Mouse (Mus musculus) thymus, adult 2 months (tissue): ENCODE results near the gene Slc12a9.

Experiments used
- CTCF ChIP-seq: fragments of 200-500 bp; IDR thresholded peaks from 2 replicates; pipeline ENCODE4 v1.5.1; 2012; ENCODE audit warnings: mild to moderate bottlenecking, control low read depth, low read length, moderate library complexity, borderline replicate concordance; ENCODE audit not compliant: control insufficient read depth, poor library complexity, insufficient read depth; ENCODE audit errors: extremely low read depth
- POLR2A ChIP-seq: fragments of 200-500 bp; IDR thresholded peaks from 2 replicates; pipeline ENCODE4 v1.6.1; 2012; ENCODE audit warnings: mild to moderate bottlenecking, low read length, control low read depth, moderate library complexity; ENCODE audit not compliant: control insufficient read depth, poor library complexity, insufficient read depth; ENCODE audit errors: extremely low read depth

- TF ChIP-seq CTCF (no peak), POLR2A (no peak)
These were observed 15.3 kb upstream of the Slc12a9 start for GRCm38 (mm10) chr5:137348482-137349383.
